Mouse (Mus musculus): ENCODE results near the gene Rhbdl3.

The Rhbdl3 gene

GRCm38 (mm10) chr11:80384461-80384860, 83.7 kb downstream of the Rhbdl3 start:
- DNase-seq (ENCODE audit: low spot score) = no peak

GRCm38 (mm10) chr11:80385055-80385454, 84.3 kb downstream of the Rhbdl3 start:
- no peak for DNase-seq (ENCODE audit: low spot score)

- no peak for DNase-seq (ENCODE audit: low spot score)
Observed at GRCm38 (mm10) chr11:80386790-80387189, 86.1 kb downstream of the Rhbdl3 start.

- DNase-seq (ENCODE audit: low spot score) = no peak
Observed at GRCm38 (mm10) chr11:80389885-80390284, 89.2 kb downstream of the Rhbdl3 start.

- no peak for DNase-seq (ENCODE audit: low spot score)
Observed at GRCm38 (mm10) chr11:80391407-80392120, 90.9 kb downstream of the Rhbdl3 start.

- DNase-seq (ENCODE audit: low spot score) = no peak
Observed at GRCm38 (mm10) chr11:80395930-80396329, 95.2 kb downstream of the Rhbdl3 start.

GRCm38 (mm10) chr11:80396617-80397016, 95.9 kb downstream of the Rhbdl3 start:
- no peak for DNase-seq (ENCODE audit: low spot score)
